Mouse (Mus musculus): ENCODE results near the gene Gm26620. TPM values are rescaled to one million over a fixed set of nuclear protein-coding genes. Genes with fewer than 3 reads are reported as not detected.
A peak's percentile ranks its signal among the peaks of the same experiment; 100 is the strongest.

Gene Gm26620
- polyA plus RNA-seq (2016; fragmentation: Nextera tagmentation; extraction: Ambion mirVana): 0.28 and 0.42 TPM in 2 replicates

DNA sequence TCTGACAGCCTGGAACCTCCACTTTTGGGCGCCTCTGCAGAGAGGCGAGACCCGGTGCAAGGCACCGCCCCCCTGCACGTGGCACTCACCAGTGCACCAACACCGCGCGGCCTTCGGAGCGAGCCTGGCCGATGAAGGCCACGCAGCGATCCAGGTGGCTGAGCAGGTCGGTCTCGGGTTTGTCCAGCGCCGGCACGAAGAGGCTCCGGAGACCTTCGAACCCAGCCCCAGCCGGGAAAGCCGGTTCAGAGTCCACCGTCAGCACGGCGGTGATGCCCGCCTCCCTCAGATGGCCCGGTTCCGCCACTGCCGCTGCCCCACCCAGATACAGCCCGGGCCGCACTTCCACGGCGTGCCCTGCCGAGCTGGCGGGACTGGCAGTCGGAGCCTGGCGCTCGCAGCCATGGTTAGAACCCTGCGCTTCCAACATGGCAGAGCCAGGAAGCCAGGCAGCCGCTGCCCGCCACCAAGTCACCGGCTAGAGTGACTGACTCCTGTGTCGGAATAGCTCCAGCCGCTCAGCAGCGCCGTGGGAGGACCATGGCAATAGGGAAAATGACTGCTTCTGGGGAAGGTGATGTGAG lies at the start of gene Gm26620, which contains the start of gene Dusp12:
Gene Gm26620, plus strand, starts transcription at position 88 of the 584 bp plus-strand sequence.
Gene Dusp12, minus strand, starts transcription at position 563 of the 584 bp plus-strand sequence.
- no peaks in the 10 kb centered on the region for H3K9me3 ChIP-seq

DNA sequence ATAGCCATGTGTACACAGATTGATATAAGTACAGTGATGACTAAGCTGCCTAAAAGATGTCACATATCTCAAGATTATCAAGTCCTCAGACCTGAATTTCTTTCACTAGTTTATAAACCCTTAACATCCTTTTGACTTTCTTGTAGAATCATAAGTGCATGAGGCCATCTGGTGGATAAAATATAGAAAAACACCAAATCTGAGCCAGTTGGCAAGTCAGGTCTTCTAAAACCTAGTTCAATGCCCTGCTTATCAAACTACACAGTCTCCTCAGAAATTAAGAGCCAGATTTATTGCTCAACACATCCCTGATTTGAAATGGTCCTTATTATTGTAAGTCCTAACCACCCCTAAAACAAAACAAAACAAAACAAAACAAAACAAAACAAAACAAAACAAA lies 45.2 kb upstream of the Gm26620 start:
- Histone ChIP-seq H3K27me3 (no peaks in the 10 kb centered on the region), H3K4me3 (replicated peaks) (no peak overlapping the region), H3K36me3 (peaks cover 11% of the 10 kb centered on the region; the same call in 1 of the 2 replicates), H3K4me1 (replicated peaks) (0 out of 2 replicates have a peak, but pooled peaks cover 3% of the 10 kb centered on the region), H3K27ac (no peak overlapping the region), H3K9me3 (no peaks in the 10 kb centered on the region), H3K9ac (replicated peaks) (no peak overlapping the region), H3K4me2 (no peak overlapping the region)
- no peak for ATAC-seq (ENCODE audit: insufficient number of reproducible peaks, insufficient read depth, low FRiP score, low TSS enrichment, low read depth)

More for the DNA sequence above, at the start of gene Gm26620, which contains the start of gene Dusp12:
- WGBS: under 1% methylated on average over 46 of the region's 46 CpGs
- H3K36me3 ChIP-seq: peaks cover 17% of the 10 kb centered on the region
- H3K4me1 ChIP-seq (replicated peaks): peaks cover 9% of the 10 kb centered on the region
- H3K9ac ChIP-seq (replicated peaks): peak within 1 kb of the TSS; percentile 80
- peaks cover 4% of the 10 kb centered on the region; the same call in 1 of the 2 replicates for H3K27me3 ChIP-seq
- H3K4me2 ChIP-seq: peak within 1 kb of the TSS; percentile 81
- peak; percentile 87 for ATAC-seq (ENCODE audit: insufficient number of reproducible peaks, insufficient read depth, low FRiP score, low TSS enrichment, low read depth)
- peak within 1 kb of the TSS; percentile 79 for H3K27ac ChIP-seq
- H3K4me3 ChIP-seq (replicated peaks): peak within 1 kb of the TSS; percentile 91

- 58% methylated on average over 8 of the region's 8 CpGs for WGBS
- H3K4me2 ChIP-seq: no peak overlapping the region
- H3K27ac ChIP-seq: no peak overlapping the region
- 0 out of 2 replicates have a peak, but pooled peaks cover 3% of the 10 kb centered on the region for H3K4me1 ChIP-seq (replicated peaks)
- ATAC-seq (ENCODE audit: insufficient number of reproducible peaks, insufficient read depth, low FRiP score, low TSS enrichment, low read depth): no peak
- no peaks in the 10 kb centered on the region for H3K27me3 ChIP-seq
- H3K36me3 ChIP-seq: peaks cover 17% of the 10 kb centered on the region; the same call in 1 of the 2 replicates
- H3K9ac ChIP-seq (replicated peaks): no peak overlapping the region
- no peak overlapping the region for H3K4me3 ChIP-seq (replicated peaks)
- no peaks in the 10 kb centered on the region for H3K9me3 ChIP-seq
Measured at GRCm38 (mm10) chr1:170844380-170844779, 40.5 kb upstream of the Gm26620 start.

- Histone ChIP-seq H3K27me3 (no peaks in the 10 kb centered on the region), H3K9me3 (no peaks in the 10 kb centered on the region), H3K4me2 (no peak overlapping the region), H3K9ac (replicated peaks) (no peak overlapping the region), H3K27ac (no peak overlapping the region), H3K36me3 (peaks cover 11% of the 10 kb centered on the region; the same call in 1 of the 2 replicates), H3K4me1 (replicated peaks) (0 out of 2 replicates have a peak, but pooled peaks cover 3% of the 10 kb centered on the region), H3K4me3 (replicated peaks) (no peak overlapping the region)
- no peak for ATAC-seq (ENCODE audit: insufficient number of reproducible peaks, insufficient read depth, low FRiP score, low TSS enrichment, low read depth)
- 36% methylated on average over 10 of the region's 10 CpGs for WGBS
Measured at GRCm38 (mm10) chr1:170845448-170846307, 39.2 kb upstream of the Gm26620 start.

- Histone ChIP-seq H3K36me3 (peaks cover 15% of the 10 kb centered on the region; the same call in 1 of the 2 replicates), H3K4me3 (replicated peaks) (no peak overlapping the region), H3K9ac (replicated peaks) (no peak overlapping the region), H3K9me3 (no peaks in the 10 kb centered on the region), H3K4me2 (no peak overlapping the region), H3K4me1 (replicated peaks) (no peaks in the 10 kb centered on the region), H3K27ac (no peak overlapping the region), H3K27me3 (no peaks in the 10 kb centered on the region)
- no peak for ATAC-seq (ENCODE audit: insufficient number of reproducible peaks, insufficient read depth, low FRiP score, low TSS enrichment, low read depth)
- 92% methylated on average over 2 of the region's 2 CpGs for WGBS
Measured at GRCm38 (mm10) chr1:170850007-170850406, 34.9 kb upstream of the Gm26620 start.

DNA sequence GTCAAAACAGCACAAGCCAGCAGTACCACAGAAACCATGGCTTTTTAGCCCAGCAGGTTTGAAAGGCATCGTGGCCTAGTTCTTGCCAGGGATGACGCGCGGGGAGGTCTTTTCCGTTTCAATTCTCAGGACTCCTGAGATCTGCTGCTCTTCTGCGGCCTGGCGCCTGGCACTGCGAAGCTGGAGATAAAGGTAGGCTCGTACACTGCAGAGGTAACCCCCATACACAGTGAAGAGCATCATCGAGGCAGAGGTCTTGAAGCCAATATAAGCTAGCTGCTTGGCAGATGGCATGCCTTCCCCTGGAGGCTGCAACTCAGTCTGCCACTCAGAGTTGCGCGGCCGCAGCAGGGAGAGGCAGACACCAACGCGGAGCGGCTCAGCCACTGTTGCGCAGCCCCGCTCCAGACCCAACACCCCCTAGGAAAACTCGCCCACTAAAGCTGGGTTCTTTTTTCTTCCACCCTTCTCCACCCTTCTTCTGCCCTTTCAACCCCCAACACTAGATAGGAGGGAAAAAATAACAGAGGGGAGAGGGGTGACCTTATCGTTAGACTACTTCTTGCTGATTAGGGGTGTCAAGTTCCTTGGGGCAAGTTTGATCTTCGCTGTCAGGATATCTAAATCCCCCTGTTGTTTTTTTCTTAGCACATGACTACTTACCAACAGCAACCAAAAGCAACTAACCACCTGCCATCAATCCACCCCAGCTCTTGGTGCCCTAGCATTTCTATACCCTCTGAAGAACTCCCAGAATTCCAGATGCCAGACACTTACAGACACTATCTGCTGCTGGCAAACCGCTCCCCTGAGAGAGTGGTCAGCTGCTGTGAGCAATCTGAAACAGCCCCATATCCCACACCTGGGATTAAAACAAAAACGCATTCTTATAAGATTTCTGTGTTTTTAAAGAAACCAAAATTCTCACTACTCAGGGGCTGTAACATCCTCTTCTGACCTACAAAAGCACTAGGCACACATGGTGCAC lies 33.9 kb upstream of the Gm26620 start:
- Histone ChIP-seq H3K36me3 (peaks cover 15% of the 10 kb centered on the region; the same call in 1 of the 2 replicates), H3K27ac (no peak overlapping the region), H3K4me3 (replicated peaks) (no peak overlapping the region), H3K4me2 (no peak overlapping the region), H3K27me3 (no peaks in the 10 kb centered on the region), H3K4me1 (replicated peaks) (no peaks in the 10 kb centered on the region), H3K9ac (replicated peaks) (no peak overlapping the region), H3K9me3 (no peaks in the 10 kb centered on the region)
- WGBS: 90% methylated on average over 23 of the region's 23 CpGs
- no peak for ATAC-seq (ENCODE audit: insufficient number of reproducible peaks, insufficient read depth, low FRiP score, low TSS enrichment, low read depth)

- no peak for ATAC-seq (ENCODE audit: insufficient number of reproducible peaks, insufficient read depth, low FRiP score, low TSS enrichment, low read depth)
- 0 out of 2 replicates have a peak, but pooled peaks cover 5% of the 10 kb centered on the region for H3K36me3 ChIP-seq
- no peak overlapping the region for H3K4me3 ChIP-seq (replicated peaks)
- no peaks in the 10 kb centered on the region for H3K9me3 ChIP-seq
- no peak overlapping the region for H3K27ac ChIP-seq
- WGBS: 96% methylated on average over 3 of the region's 3 CpGs
- no peak overlapping the region for H3K4me2 ChIP-seq
- no peaks in the 10 kb centered on the region for H3K4me1 ChIP-seq (replicated peaks)
- H3K27me3 ChIP-seq: no peaks in the 10 kb centered on the region
- no peak overlapping the region for H3K9ac ChIP-seq (replicated peaks)
Measured at GRCm38 (mm10) chr1:170853604-170854003, 31.3 kb upstream of the Gm26620 start.

DNA sequence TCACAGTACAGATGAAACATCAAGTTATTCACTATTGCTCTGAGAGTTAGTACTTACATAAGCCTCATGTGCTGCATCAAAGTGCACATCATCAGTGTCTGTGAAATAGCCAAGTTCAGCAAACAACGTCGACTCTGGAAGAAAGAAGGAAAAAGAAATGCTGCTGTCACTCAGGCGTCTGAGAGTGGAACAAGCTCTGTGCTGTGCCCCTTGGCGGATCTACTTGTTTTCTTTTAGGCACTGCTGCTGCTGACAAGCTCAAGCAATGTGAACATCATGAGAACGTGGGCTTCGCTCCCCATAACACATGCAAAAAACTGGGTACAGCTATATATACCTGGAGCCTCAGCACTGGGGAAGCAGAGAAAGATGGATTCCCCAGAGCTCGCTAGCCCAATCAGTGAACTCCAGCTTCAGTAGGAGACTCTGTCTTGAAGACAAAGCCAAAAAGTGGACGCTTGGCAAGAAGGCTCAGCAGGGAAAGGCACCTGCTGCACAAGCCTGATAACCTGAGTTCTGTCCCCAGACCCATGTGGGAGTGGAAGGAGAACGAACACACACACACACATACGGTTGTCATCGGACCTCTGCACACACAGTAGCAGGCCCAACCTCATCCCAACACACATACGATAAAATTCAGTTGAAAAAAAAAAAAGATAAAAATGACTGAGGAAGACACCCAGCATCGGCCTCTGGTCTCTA lies 29.7 kb upstream of the Gm26620 start:
- Histone ChIP-seq H3K27me3 (no peaks in the 10 kb centered on the region), H3K27ac (no peak overlapping the region), H3K4me1 (replicated peaks) (no peaks in the 10 kb centered on the region), H3K4me2 (no peak overlapping the region), H3K9ac (replicated peaks) (no peak overlapping the region), H3K4me3 (replicated peaks) (no peak overlapping the region), H3K36me3 (0 out of 2 replicates have a peak, but pooled peaks cover 5% of the 10 kb centered on the region), H3K9me3 (no peaks in the 10 kb centered on the region)
- WGBS: 90% methylated on average over 13 of the region's 13 CpGs
- ATAC-seq (ENCODE audit: insufficient number of reproducible peaks, insufficient read depth, low FRiP score, low TSS enrichment, low read depth): no peak

DNA sequence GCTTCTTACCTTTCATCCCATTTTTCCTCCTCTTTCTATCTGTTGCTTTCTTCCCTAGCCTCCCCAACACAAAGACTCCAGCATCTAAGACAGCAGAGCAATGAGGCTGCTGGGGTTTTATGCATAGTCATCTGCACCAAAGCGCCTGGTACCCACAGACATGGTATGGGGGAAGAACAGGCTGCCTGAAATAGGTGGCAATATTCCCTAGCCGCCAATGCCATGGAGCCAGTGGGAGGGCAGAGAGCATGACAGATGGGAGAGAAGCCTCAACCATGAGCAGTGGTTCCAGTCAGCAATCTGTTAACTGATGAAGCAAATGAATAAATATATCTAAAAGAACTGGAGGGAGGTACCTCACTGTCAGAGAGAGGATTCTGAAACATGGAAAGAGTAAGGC lies 27.5 kb upstream of the Gm26620 start:
- Histone ChIP-seq H3K27ac (no peak overlapping the region), H3K4me3 (replicated peaks) (no peak overlapping the region), H3K27me3 (no peaks in the 10 kb centered on the region), H3K9me3 (no peaks in the 10 kb centered on the region), H3K4me1 (replicated peaks) (no peaks in the 10 kb centered on the region), H3K9ac (replicated peaks) (no peak overlapping the region), H3K4me2 (no peak overlapping the region), H3K36me3 (0 out of 2 replicates have a peak, but pooled peaks cover 5% of the 10 kb centered on the region)
- ATAC-seq (ENCODE audit: insufficient number of reproducible peaks, insufficient read depth, low FRiP score, low TSS enrichment, low read depth): no peak
- 77% methylated on average over 2 of the region's 2 CpGs for WGBS

DNA sequence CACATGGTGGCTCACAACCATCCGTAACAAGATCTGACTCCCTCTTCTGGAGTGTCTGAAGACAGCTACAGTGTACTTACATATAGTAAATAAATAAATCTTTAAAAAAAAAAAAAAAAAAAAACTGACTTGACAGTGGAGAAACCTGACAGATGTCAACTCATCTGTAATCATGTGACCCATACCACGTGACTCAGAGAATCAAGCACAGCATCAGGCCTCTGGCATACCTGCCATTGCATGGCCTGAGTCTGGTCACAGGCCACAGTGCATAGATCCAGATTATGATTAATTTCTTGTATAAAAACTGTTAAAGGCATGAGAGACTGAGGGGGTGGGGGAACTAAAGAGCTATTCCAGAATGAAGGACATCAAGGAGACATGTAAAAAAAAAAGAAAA lies 26.0 kb upstream of the Gm26620 start:
- 71% methylated on average over 2 of the region's 2 CpGs for WGBS
- Histone ChIP-seq H3K4me3 (replicated peaks) (no peak overlapping the region), H3K9me3 (no peaks in the 10 kb centered on the region), H3K4me1 (replicated peaks) (no peaks in the 10 kb centered on the region), H3K27ac (no peak overlapping the region), H3K27me3 (no peaks in the 10 kb centered on the region), H3K4me2 (no peak overlapping the region), H3K9ac (replicated peaks) (no peak overlapping the region), H3K36me3 (no peaks in the 10 kb centered on the region)
- ATAC-seq (ENCODE audit: insufficient number of reproducible peaks, insufficient read depth, low FRiP score, low TSS enrichment, low read depth): no peak

Data from limb, embryonic 12.5 days (tissue).